Mouse (Mus musculus) ZHBTc4 (cell line): ENCODE data around the gene Rraga.
"Not testable (repeated sequence)": the region's sequence is repeated elsewhere in the genome, so short reads cannot be mapped to it uniquely, and the experiment has no call there.

Experiments used
- DNase-seq: peaks from one replicate; pipeline ENCODE4 v3.0.0-alpha.2; 2011; ENCODE audit warnings: low read depth, low spot score

Rraga gene

GRCm38 (mm10) chr4:86588236-86588635 lies 12.8 kb downstream of the Rraga start:
- peak; percentile 61 for DNase-seq

- DNase-seq, result no peak
Measured at GRCm38 (mm10) chr4:86591304-86591703, 15.8 kb downstream of the Rraga start.

- peak; percentile 99 for DNase-seq
Measured at GRCm38 (mm10) chr4:86611524-86612288, 36.2 kb downstream of the Rraga start, which contains the start of gene Haus6. TSS of gene Haus6 (minus strand) at chr4:86612055.

DNA sequence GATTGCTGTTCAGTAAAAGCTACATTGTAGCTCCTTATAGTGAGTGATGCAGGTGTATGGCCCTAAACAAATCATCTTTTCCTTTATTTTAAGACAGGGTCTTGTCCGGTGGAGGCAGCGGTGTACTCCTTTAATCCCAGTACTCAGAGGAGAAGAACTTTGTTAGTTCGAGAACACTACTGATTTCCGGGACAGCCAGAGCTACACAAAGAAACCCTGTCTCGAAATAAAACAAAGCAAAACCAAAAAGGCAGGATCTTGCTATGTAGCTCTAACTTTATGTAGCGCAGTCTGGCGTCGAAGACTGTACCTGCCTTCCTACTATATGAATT lies 36.8 kb downstream of the Rraga start:
- DNase-seq, result no peak

GRCm38 (mm10) chr4:86620506-86620905 lies 45.0 kb downstream of the Rraga start:
- DNase-seq, result no peak

DNA sequence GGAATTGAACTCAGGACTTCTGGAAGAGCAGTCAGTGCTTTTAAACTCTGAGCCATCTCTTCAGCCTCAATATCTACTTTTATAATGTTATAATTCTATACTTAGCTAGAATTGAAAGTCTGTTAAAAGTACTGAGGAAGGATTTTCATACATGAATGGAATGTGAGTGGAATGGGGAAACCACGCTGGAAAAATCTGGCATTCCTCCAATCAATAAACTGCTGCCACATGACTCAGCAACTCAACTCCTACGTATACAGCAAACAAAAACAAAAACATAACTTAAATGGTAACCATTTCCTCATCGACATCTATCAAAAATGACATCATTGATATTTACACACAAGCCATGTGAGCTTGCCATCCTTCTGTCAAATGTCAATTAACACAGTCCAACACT lies 46.6 kb downstream of the Rraga start:
- DNase-seq, result no peak

DNA sequence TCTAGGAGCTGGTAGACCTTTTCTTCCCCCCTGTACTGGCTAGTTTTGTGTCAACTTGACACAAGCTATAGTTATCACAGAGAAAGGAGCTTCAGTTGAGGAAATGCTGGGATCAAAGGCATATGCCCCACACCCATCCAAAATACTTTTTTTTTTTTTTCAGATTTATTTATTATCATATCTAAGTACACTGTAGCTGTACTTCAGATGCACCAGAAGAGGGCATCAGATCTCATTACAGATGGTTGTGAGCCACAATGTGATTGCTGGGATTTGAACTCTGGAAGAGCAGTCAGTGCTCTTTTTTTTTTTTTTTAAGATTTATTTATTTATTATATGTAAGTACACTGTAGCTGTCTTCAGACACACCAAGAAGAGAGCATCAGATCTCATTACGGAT lies 47.1 kb downstream of the Rraga start:
- DNase-seq, result not testable (repeated sequence)

DNA sequence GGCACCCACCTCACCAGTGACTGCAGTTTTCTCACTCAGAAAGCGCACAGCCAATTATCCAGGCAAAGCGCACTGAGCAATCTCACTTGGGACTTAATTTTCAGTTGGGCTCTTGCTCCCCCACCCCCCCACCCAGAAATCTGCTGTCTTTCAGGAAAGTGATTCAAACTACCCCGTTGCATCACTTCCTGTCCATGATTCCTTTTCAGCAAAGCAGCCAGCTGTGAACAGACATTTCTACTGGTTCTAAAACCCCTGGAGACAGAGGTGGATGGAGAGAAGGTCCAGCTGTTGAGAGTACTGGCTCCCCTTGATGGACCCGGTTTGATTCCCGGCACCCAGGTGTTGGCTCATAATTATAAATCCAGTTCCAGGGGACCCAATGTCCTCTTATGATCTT lies 50.0 kb downstream of the Rraga start:
- no peak for DNase-seq

DNA sequence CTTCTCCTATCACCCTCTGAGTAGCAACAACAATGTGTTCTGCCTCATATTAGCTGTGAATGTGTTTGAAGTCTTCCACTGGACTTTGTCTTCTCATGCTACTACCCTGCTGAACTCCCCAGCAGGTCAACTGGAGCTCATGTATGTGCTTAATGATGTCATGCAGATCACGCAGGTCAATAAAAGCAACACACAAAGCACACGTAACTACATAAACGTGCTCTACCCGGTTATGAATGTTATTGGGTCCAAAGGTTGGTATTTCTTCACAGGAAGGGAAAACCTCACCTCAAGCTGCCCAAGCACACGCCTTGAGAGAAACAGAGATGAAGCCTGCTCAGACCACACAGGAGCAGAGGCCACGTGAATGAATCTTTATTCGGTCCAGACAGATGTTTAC lies 51.0 kb downstream of the Rraga start:
- not testable (repeated sequence) for DNase-seq
